Mouse (Mus musculus) embryonic stem cell, embryonic (primary cell): ENCODE data around the gene Arxes1.
"Not testable (repeated sequence)": the region's sequence is repeated elsewhere in the genome, so short reads cannot be mapped to it uniquely, and the experiment has no call there.

ENCODE experiments used
- CTCF ChIA-PET, 4 experiments: fragments of 300-600 bp in 2 of 4; fragments of 350-600 bp in 2 of 4; sonication (Branson Sonifier 250); formaldehyde crosslinking; loops; one replicate each; lab custom pipeline; 2022; ENCODE audit warnings: inconsistent platforms in 2 of 4; lab: Charles Lee
- POLR2A ChIA-PET, 4 experiments: fragments of 300-600 bp in 2 of 4; fragments of 350-600 bp in 2 of 4; sonication (Branson Sonifier 250); formaldehyde crosslinking; loops; one replicate each; lab custom pipeline; 2022; ENCODE audit warnings: antibody characterized with exemption in 4 of 4, inconsistent platforms in 1 of 4; lab: Charles Lee

Gene Arxes1

GRCm38 (mm10) chrX:136032799-136033763, at the start of gene Arxes1:
Gene Arxes1, plus strand, starts transcription at chrX:136033367.
- CTCF ChIA-PET, POLR2A ChIA-PET: not testable (repeated sequence)

DNA sequence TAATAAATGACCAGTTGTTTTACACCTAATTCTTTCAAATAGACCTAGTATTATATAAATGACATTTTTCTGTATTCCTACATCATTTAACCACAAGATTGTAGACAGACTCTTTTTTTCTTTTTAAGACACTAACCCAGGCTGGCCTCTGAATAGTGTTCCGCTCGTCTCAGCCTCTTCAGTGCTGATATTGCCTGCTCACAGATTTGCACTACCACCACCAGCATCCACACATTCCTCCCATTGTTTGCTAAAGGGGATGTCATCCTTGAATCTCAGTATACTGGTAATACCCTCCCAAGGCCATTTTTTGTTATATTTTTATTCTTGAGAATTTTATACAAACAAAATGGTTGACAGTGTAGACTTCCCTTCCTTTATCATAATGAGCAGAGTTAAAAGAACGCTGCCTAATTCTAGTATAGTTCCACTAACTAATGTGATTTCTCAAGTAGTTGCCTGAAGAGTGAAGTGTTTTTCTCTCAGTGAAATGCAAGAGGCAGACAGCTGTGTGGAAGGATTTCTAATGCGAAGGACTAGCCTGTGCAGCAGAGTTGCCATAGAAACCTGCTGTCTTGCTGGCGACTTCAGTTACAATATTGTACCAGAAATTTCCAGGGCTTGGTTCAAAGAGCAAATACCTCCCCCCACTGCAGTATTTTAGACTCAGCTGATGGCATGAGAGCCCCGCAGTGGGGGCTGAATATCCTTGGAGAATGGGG, 48.5 kb upstream of the Arxes1 start:
- POLR2A ChIA-PET, result no interaction called here
- CTCF ChIA-PET, result no interaction called here

DNA sequence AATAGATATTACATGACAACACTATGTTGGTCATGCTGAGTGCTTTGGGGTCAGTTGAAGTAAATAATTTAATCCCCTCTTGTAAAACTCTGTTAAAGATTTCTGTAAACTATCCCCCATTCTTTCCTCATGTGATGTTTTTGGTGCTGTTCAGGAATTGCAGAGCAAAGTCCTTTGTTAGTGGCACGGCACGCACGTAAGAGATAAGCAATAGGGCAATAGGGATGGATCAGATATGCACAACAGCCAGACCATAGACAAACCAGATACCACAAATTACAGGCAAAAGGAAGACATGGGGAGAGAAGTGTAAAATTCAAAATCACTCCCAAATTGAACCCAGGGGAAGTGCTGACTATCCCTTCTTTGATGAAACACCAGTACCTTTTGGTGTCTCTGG, 46.9 kb upstream of the Arxes1 start:
- ChIA-PET POLR2A (no interaction called here), CTCF (no interaction called here)

- ChIA-PET POLR2A (interaction anchor here in 1 of 4 experiments (1.0 kb wide), 2 partner anchors 10 to 17 kb away, joined by 3 to 5 read pairs; no protein-coding TSS in a partner anchor), CTCF (no interaction called here)
Measured at GRCm38 (mm10) chrX:135990661-135991060, 42.5 kb upstream of the Arxes1 start.

GRCm38 (mm10) chrX:135993192-135993594, 40.0 kb upstream of the Arxes1 start:
- POLR2A ChIA-PET, CTCF ChIA-PET: not testable (repeated sequence)

- CTCF ChIA-PET, POLR2A ChIA-PET: not testable (repeated sequence)
Measured at GRCm38 (mm10) chrX:135993664-135994119, 39.5 kb upstream of the Arxes1 start, which contains the start of gene Arxes2. Gene Arxes2, plus strand, starts transcription at chrX:135993824.

DNA sequence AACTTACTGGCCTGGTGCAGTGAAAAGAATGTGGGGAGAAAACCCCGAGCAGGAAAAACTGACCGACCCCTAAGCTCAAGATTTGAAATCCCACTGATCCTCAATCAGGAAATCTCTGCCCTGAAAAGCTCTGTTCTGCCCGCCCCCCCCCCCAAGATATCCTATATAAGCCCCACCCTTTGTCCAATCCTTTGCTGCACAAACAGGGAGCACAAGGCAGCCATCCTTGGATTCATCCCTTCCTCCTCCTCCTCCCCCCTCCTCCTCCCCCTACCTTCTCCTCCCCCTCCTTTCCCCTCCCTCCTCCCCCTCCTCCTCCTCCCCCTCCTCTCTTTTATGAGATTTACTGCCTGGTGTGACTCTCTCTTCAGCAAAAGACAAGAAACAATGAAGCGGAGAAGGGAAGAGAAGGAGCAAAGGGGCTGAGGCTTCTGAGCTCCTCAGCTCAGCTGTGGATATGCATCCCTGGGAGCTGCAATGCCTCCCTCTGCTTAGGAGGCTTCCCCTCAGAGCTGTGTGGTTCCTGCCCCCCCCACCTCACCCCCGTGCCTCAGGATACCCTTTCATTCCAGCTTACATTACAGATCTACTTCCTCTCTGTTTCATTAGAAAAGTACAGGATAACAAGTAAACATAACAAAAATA, 25.8 kb upstream of the Arxes1 start:
- CTCF ChIA-PET, result interaction anchor here in 1 of 4 experiments (0.6 kb wide), 1 partner anchor 75 kb away, joined by 4 read pairs; no protein-coding TSS in a partner anchor
- POLR2A ChIA-PET, result interaction anchor here in 1 of 4 experiments (1.2 kb wide), 1 partner anchor 31 kb away, joined by 3 read pairs; no protein-coding TSS in a partner anchor

- POLR2A ChIA-PET, result no interaction called here
Measured at GRCm38 (mm10) chrX:136014392-136014791, 18.8 kb upstream of the Arxes1 start.

DNA sequence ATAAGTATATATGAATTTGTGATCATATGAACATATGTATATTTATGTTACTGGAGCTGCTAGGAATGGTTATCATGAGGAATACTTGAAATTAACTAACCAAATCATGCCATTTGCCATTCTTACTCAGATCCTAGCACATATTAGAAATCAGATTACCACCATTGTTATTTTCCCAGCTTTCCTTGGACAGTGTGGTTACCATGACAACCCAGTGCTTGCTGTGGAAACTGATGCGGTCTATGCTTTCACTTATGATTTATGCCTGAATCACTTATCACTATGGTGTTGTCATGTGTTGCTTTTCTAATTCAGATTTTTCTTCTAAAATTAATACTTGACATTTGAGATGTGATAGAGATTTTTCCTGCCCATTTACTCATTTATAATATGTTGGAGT, 2.8 kb upstream of the Arxes1 start:
- POLR2A ChIA-PET, result no interaction called here
- CTCF ChIA-PET, result no interaction called here

More at GRCm38 (mm10) chrX:136014392-136014791, 18.8 kb upstream of the Arxes1 start:
- CTCF ChIA-PET, result interaction anchor here in 1 of 4 experiments (0.8 kb wide), 1 partner anchor 33 kb away, joined by 3 read pairs; no protein-coding TSS in a partner anchor

- POLR2A ChIA-PET, result no interaction called here
- CTCF ChIA-PET, result no interaction called here
Measured at GRCm38 (mm10) chrX:136043726-136044125, 10.6 kb downstream of the Arxes1 start.

DNA sequence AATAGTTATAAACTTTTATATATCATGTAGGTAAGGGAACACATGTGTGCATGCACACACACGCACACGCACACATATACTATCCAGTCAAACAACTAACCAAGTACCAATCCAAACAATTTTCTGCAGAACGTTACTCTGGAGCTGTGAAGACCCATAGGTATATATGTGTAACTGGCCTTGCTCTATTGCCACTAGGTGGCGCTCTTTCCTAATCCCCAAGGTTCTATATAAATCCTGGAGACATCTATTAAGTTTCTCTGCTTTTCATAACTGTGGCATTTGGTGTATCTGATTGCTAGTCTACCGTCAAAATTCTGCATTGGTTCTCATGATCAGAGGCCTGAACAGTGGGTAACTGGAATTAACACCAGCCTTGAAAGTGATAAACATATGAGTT, 14.4 kb downstream of the Arxes1 start:
- CTCF ChIA-PET, result interaction anchor here in 3 of 4 experiments (0.5 to 1.5 kb wide), 10 partner anchors 9 to 330 kb away, joined by 3 to 5 read pairs (median 3); no protein-coding TSS in a partner anchor
- POLR2A ChIA-PET, result no interaction called here

- POLR2A ChIA-PET, result interaction anchor here in 1 of 4 experiments (0.9 kb wide), 1 partner anchor 121 kb away, joined by 3 read pairs; the partner anchor contains the start of gene Tceal8
- CTCF ChIA-PET, result no interaction called here
Measured at GRCm38 (mm10) chrX:136051219-136051618, 18.1 kb downstream of the Arxes1 start.

DNA sequence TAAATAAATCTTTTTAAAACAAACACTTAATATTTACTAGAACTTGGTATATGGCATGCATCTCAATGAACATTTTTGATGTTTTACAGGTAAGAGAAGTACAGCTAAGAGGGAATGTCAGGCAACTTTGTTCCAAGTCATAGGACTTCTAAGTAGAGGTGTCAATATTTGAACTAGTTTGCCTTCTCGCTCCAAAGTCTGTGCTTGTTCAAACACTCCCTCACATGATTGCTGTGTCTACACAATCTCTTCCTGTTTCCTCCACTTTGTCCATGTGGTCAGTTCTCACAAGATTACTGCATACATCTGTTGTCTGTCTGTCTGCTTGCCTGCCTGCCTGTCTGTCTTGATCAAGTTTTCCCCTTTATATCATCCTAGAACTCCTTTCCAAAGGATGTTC, 27.5 kb downstream of the Arxes1 start:
- ChIA-PET CTCF (interaction anchor here in 1 of 4 experiments (0.6 kb wide), 1 partner anchor 58 kb away, joined by 5 read pairs; no protein-coding TSS in a partner anchor), POLR2A (no interaction called here)

- CTCF ChIA-PET, result not testable (repeated sequence)
- POLR2A ChIA-PET, result interaction anchor here in 3 of 4 experiments (0.6 to 1.6 kb wide), 10 partner anchors 22 to 653 kb away, joined by 3 to 6 read pairs (median 4); partner anchors contain the start of gene Tceal8 (in 1 of the 3)
Measured at GRCm38 (mm10) chrX:136067201-136067991, 34.2 kb downstream of the Arxes1 start.

GRCm38 (mm10) chrX:136068020-136068419, 34.9 kb downstream of the Arxes1 start, which contains the start of gene Bex2:
Gene Bex2, minus strand, starts transcription at chrX:136068236.
- POLR2A ChIA-PET, result interaction anchor here in 1 of 4 experiments (0.7 kb wide), 1 partner anchor 158 kb away, joined by 3 read pairs; no protein-coding TSS in a partner anchor
- CTCF ChIA-PET, result not testable (repeated sequence)
